Mouse (Mus musculus) inflammation-experienced regulatory T-cells, adult 6 months (primary cell): ENCODE measurements around the gene Cabp2. TPM values are rescaled to one million over a fixed set of nuclear protein-coding genes. Genes with fewer than 3 reads are reported as not detected.
A peak's percentile ranks its signal among the peaks of the same experiment; 100 is the strongest.

Experiments used
- ATAC-seq: one replicate; pipeline ENCODE4 v1.8.0; 2017
- polyA plus RNA-seq, 3 experiments: library from polyadenylated mRNA; unstranded; fragments of 100-300 nt; shearing (Covaris generic); gene quantifications; one replicate each; pipeline ENCODE4 v1.2.1; 2017

Gene Cabp2
- polyA plus RNA-seq, 3 experiments from 2014 or later, result not detected

GRCm38 (mm10) chr19:4125741-4126696, 44.6 kb downstream of the Cabp2 start, which contains the start of gene Aip:
Aip (minus strand) TSS chr19:4125858.
- peak; percentile 75 for ATAC-seq

- ATAC-seq, result no peak
These were observed 45.5 kb downstream of the Cabp2 start for GRCm38 (mm10) chr19:4126759-4127495.

GRCm38 (mm10) chr19:4129462-4129861, 48.1 kb downstream of the Cabp2 start:
- ATAC-seq, result no peak

- ATAC-seq, result no peak
These were observed 48.7 kb downstream of the Cabp2 start for GRCm38 (mm10) chr19:4130106-4130505.

- no peak for ATAC-seq
These were observed 49.7 kb downstream of the Cabp2 start for GRCm38 (mm10) chr19:4131075-4131474.

- no peak for ATAC-seq
These were observed 50.4 kb downstream of the Cabp2 start for GRCm38 (mm10) chr19:4131768-4132167.

GRCm38 (mm10) chr19:4134354-4134753, 53.0 kb downstream of the Cabp2 start:
- ATAC-seq, result no peak

- peak; percentile 85 for ATAC-seq
These were observed 54.0 kb downstream of the Cabp2 start for GRCm38 (mm10) chr19:4135229-4135962.

- ATAC-seq, result peak; percentile 74
These were observed 54.6 kb downstream of the Cabp2 start for GRCm38 (mm10) chr19:4135963-4136345.

GRCm38 (mm10) chr19:4136463-4136862, 55.1 kb downstream of the Cabp2 start:
- ATAC-seq, result no peak

Other genes starting within 250 kb of the Cabp2 start
- gene Chka, start 229.8 kb upstream of the Cabp2 start, polyA plus RNA-seq, result 1 to 10 TPM; 1.6 to 4.9 (median 4.3) TPM
- gene Tcirg1, start 174.4 kb upstream of the Cabp2 start, polyA plus RNA-seq, result 10 to 100 TPM; 57.2 to 85.0 (median 60.4) TPM
- 100 to 1,000 TPM; 219 to 266 (median 256) TPM for gene Ndufs8, start 168.8 kb upstream of the Cabp2 start, polyA plus RNA-seq
- under 1 TPM in 1 of 3 experiments, not detected in 2; 0.36 TPM for gene Aldh3b1, start 151.8 kb upstream of the Cabp2 start, polyA plus RNA-seq
- 10 to 100 TPM; 23.5 to 38.0 (median 26.2) TPM for gene Unc93b1, start 146.4 kb upstream of the Cabp2 start, polyA plus RNA-seq
- gene Aldh3b3, start 122.9 kb upstream of the Cabp2 start, polyA plus RNA-seq, result not detected
- not detected for gene Aldh3b2, start 109.2 kb upstream of the Cabp2 start, polyA plus RNA-seq
- gene Acy3, start 95.0 kb upstream of the Cabp2 start, polyA plus RNA-seq, result 1 to 10 TPM in 2 of 3 experiments, under 1 TPM in 1; 0.73 to 2.3 (median 2.2) TPM
- gene Tbx10, start 88.8 kb upstream of the Cabp2 start, polyA plus RNA-seq, result not detected
- 10 to 100 TPM; 10.3 to 16.2 (median 15.9) TPM for gene Nudt8, start 81.0 kb upstream of the Cabp2 start, polyA plus RNA-seq
- gene Gm49405, start 81.0 kb upstream of the Cabp2 start, polyA plus RNA-seq, result under 1 TPM; 0.16 to 0.99 (median 0.44) TPM
- gene Doc2g, start 78.3 kb upstream of the Cabp2 start, polyA plus RNA-seq, result 1 to 10 TPM in 2 of 3 experiments, under 1 TPM in 1; 0.31 to 2.8 (median 1.6) TPM
- gene Ndufv1, start 68.8 kb upstream of the Cabp2 start, polyA plus RNA-seq, result 100 to 1,000 TPM; 104 to 136 (median 114) TPM
- gene Gstp1, start 43.6 kb upstream of the Cabp2 start, polyA plus RNA-seq, result 100 to 1,000 TPM; 417 to 553 (median 508) TPM
- gene Gstp2, start 35.6 kb upstream of the Cabp2 start, polyA plus RNA-seq, result 10 to 100 TPM in 1 of 3 experiments, 1 to 10 TPM in 1, under 1 TPM in 1; 0.72 to 12.0 (median 5.0) TPM
- 100 to 1,000 TPM; 178 to 293 (median 197) TPM for gene Gstp3, start 22.0 kb upstream of the Cabp2 start, polyA plus RNA-seq
- gene Cdk2ap2, start 15.6 kb downstream of the Cabp2 start, polyA plus RNA-seq, result 100 to 1,000 TPM; 329 to 406 (median 406) TPM
- gene Pitpnm1, start 18.4 kb downstream of the Cabp2 start, polyA plus RNA-seq, result 100 to 1,000 TPM in 1 of 3 experiments, 10 to 100 TPM in 2; 80.6 to 147 (median 88.8) TPM
- gene Aip, start 44.3 kb downstream of the Cabp2 start, polyA plus RNA-seq, result 100 to 1,000 TPM; 171 to 228 (median 197) TPM
- gene Gpr152, start 58.2 kb downstream of the Cabp2 start, polyA plus RNA-seq, result under 1 TPM in 1 of 3 experiments, not detected in 2; 0.22 TPM
- 1 to 10 TPM in 1 of 3 experiments, under 1 TPM in 2; 0.91 to 1.1 (median 0.97) TPM for gene Cabp4, start 62.5 kb downstream of the Cabp2 start, polyA plus RNA-seq
- gene Coro1b, start 67.0 kb downstream of the Cabp2 start, polyA plus RNA-seq, result 100 to 1,000 TPM; 228 to 269 (median 241) TPM
- gene Ptprcap, start 72.0 kb downstream of the Cabp2 start, polyA plus RNA-seq, result 100 to 1,000 TPM; 802 to 889 (median 855) TPM
- 10 to 100 TPM; 26.3 to 35.3 (median 30.1) TPM for gene Rps6kb2, start 81.8 kb downstream of the Cabp2 start, polyA plus RNA-seq
- gene Carns1, start 93.9 kb downstream of the Cabp2 start, polyA plus RNA-seq, result 10 to 100 TPM in 2 of 3 experiments, 1 to 10 TPM in 1; 5.2 to 12.9 (median 11.9) TPM
- gene Tbc1d10c, start 109.7 kb downstream of the Cabp2 start, polyA plus RNA-seq, result 100 to 1,000 TPM; 608 to 658 (median 621) TPM
- 1,000 to 10,000 TPM in 1 of 3 experiments, 100 to 1,000 TPM in 2; 808 to 1,210 (median 823) TPM for gene Ppp1ca, start 110.5 kb downstream of the Cabp2 start, polyA plus RNA-seq
- 10 to 100 TPM; 43.6 to 63.0 (median 59.1) TPM for gene Rad9a, start 120.1 kb downstream of the Cabp2 start, polyA plus RNA-seq
- gene Clcf1, start 132.7 kb downstream of the Cabp2 start, polyA plus RNA-seq, result 10 to 100 TPM; 13.4 to 51.6 (median 33.9) TPM
- gene AC109138.7, start 132.8 kb downstream of the Cabp2 start, polyA plus RNA-seq, result not detected
- 100 to 1,000 TPM in 2 of 3 experiments, 10 to 100 TPM in 1; 96.4 to 134 (median 118) TPM for gene Pold4, start 150.3 kb downstream of the Cabp2 start, polyA plus RNA-seq
- 10 to 100 TPM in 2 of 3 experiments, 1 to 10 TPM in 1; 9.6 to 14.5 (median 13.6) TPM for gene Ssh3, start 187.6 kb downstream of the Cabp2 start, polyA plus RNA-seq
- gene Ankrd13d, start 201.6 kb downstream of the Cabp2 start, polyA plus RNA-seq, result 1 to 10 TPM in 2 of 3 experiments, under 1 TPM in 1; 0.87 to 3.0 (median 2.3) TPM
- 10 to 100 TPM; 81.3 to 90.8 (median 85.9) TPM for gene Grk2, start 224.6 kb downstream of the Cabp2 start, polyA plus RNA-seq